Mouse (Mus musculus) midbrain, embryonic 10.5 days (tissue): ENCODE data around the gene Ston2. TPM values are rescaled to one million over a fixed set of nuclear protein-coding genes. Genes with fewer than 3 reads are reported as not detected.
A peak's percentile ranks its signal among the peaks of the same experiment; 100 is the strongest.

ENCODE experiments used
- DNase-seq: peaks from one replicate; pipeline ENCODE4 v3.0.0-alpha.2; 2017; ENCODE audit warnings: low spot score
- H3K27ac ChIP-seq: fragments of 300-500 bp; sonication (generic); replicated peaks from 2 replicates; pipeline ENCODE4 v1.5.1; 2016; ENCODE audit warnings: mild to moderate bottlenecking
- H3K27me3 ChIP-seq: fragments of 300-500 bp; sonication (generic); 2 replicates; pipeline ENCODE4 v1.6.1; 2016; ENCODE audit warnings: low read depth, mild to moderate bottlenecking; ENCODE audit not compliant: poor library complexity, severe bottlenecking
- H3K36me3 ChIP-seq: fragments of 300-500 bp; sonication (generic); 2 replicates; pipeline ENCODE4 v1.6.1; 2016; ENCODE audit warnings: mild to moderate bottlenecking, moderate library complexity
- H3K4me1 ChIP-seq: fragments of 300-500 bp; sonication (generic); 2 replicates; pipeline ENCODE4 v1.6.1; 2016
- H3K4me3 ChIP-seq: fragments of 300-500 bp; sonication (generic); 2 replicates; pipeline ENCODE4 v1.5.1; 2016; ENCODE audit warnings: mild to moderate bottlenecking, moderate library complexity
- H3K9me3 ChIP-seq: fragments of 300-500 bp; sonication (generic); replicated peaks from 2 replicates; pipeline ENCODE4 v1.6.1; 2016; ENCODE audit warnings: mild to moderate bottlenecking
- WGBS: fragments of 180-500 bp; shearing (Covaris S2); methylation state at CpG from one replicate; pipeline ENCODE4 v1.1.7; 2016; 5-methylcytosine and 5-hydroxymethylcytosine counted together
- polyA plus RNA-seq: library from polyadenylated mRNA; unstranded; fragments of >200 nt; fragmentation: Nextera tagmentation; extraction: Ambion mirVana; gene quantifications from 2 replicates; pipeline ENCODE4 v1.2.1, GENCODE M21; 2016

Ston2 gene
- polyA plus RNA-seq, 1 experiment from 2014 or later, result 9.9 TPM

DNA sequence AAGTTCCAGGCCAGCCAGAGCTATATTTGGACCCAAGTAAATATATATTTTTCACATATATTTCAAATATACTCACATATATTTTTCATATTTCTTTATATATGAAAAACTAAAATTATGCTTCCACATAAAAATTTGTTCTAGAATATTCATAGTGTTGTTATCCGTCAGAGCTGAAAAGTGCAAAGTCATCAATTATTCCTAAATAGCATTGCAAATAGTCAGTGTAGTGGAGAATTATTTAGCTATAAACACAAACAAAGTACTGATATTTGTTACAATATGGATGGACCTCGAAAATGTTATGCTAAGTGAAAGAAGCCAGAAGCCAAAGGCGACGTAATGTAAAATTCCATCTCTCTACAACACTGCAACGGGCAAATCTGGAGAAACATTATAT lies 6.8 kb downstream of the Ston2 start:
- 89% methylated on average over 5 of the region's 5 CpGs for WGBS
- DNase-seq, result no peak
- Histone ChIP-seq H3K27ac (no peak overlapping the region), H3K4me1 (peaks cover 16% of the 10 kb centered on the region), H3K9me3 (no peaks in the 10 kb centered on the region), H3K4me3 (no peak overlapping the region), H3K36me3 (no peaks in the 10 kb centered on the region), H3K27me3 (peaks cover 28% of the 10 kb centered on the region)

DNA sequence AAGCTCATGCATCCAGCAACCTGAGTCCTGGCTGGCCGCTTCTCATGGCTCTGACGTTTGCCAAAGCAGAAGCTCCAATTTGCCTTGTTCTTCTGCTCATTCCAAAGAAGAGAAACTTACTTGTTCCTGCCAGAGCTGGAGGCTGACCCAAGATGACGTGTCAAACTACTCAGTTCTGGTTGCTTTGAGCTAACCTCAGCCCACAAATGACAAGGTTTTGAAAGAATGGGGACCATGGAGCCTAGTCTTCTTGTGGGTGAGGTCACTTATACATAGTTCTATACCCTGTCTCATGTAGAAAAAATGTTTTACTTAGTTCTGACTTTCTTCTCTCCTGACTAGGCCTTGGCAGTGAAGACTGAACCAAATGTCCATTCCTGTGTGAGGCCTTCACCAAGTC lies 7.7 kb downstream of the Ston2 start:
- H3K4me1 ChIP-seq, result peaks cover 16% of the 10 kb centered on the region
- H3K9me3 ChIP-seq, result no peaks in the 10 kb centered on the region
- 79% methylated on average over 3 of the region's 3 CpGs for WGBS
- no peak overlapping the region for H3K4me3 ChIP-seq
- no peak overlapping the region for H3K27ac ChIP-seq
- no peak for DNase-seq
- H3K36me3 ChIP-seq, result no peaks in the 10 kb centered on the region
- H3K27me3 ChIP-seq, result peaks cover 28% of the 10 kb centered on the region

GRCm38 (mm10) chr12:91779004-91779365 lies 9.2 kb downstream of the Ston2 start:
- Histone ChIP-seq H3K36me3 (no peaks in the 10 kb centered on the region), H3K27ac (peak overlapping the region; percentile 89), H3K27me3 (peaks cover 28% of the 10 kb centered on the region), H3K9me3 (no peaks in the 10 kb centered on the region), H3K4me1 (peaks cover 16% of the 10 kb centered on the region), H3K4me3 (peak overlapping the region; percentile 87)
- peak; percentile 88 for DNase-seq
- under 1% methylated on average over 35 of the region's 35 CpGs for WGBS

DNA sequence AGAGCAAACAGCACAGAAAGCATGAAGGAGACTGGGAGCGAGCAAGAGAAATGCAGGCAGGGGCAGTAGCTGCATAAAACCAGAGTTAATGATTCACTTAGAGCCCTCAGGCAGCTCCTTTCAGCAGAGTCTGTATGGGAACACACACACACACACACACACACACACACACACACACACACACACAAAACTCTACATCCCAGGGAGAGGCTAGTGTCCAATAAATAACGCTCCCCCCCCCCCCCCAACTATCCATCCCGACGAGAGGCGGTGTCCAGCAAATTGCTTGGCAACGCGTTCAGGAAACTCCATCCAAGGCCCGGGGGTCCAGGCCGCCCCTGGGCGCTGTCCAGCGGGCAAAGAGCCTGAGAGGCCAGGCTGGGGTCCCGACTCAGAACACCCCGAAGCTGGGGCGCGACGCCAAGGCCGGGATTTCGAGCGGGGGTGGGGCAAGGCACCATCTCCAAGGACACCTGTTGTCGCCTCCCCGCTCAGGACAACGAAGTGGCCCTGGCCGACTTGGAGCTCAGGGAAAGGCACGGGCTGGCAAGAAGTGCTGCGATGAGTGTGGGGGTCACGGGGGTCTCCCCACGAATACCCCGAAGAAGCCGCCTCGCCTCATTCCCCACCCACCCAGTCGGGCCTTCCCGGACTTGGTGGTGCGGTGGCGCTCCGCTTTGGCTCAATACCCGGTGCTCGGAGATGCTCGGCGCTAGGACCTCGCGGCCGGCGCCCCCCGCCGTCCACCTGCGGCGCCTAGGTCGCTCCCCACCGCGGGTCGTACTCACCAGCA lies 9.8 kb downstream of the Ston2 start:
- Histone ChIP-seq H3K27me3 (peaks cover 28% of the 10 kb centered on the region), H3K36me3 (no peaks in the 10 kb centered on the region), H3K27ac (peak overlapping the region; percentile 89), H3K4me1 (peaks cover 16% of the 10 kb centered on the region), H3K9me3 (no peaks in the 10 kb centered on the region), H3K4me3 (peak overlapping the region; percentile 87)
- DNase-seq, result no peak
- WGBS, result under 1% methylated on average over 50 of the region's 51 CpGs

DNA sequence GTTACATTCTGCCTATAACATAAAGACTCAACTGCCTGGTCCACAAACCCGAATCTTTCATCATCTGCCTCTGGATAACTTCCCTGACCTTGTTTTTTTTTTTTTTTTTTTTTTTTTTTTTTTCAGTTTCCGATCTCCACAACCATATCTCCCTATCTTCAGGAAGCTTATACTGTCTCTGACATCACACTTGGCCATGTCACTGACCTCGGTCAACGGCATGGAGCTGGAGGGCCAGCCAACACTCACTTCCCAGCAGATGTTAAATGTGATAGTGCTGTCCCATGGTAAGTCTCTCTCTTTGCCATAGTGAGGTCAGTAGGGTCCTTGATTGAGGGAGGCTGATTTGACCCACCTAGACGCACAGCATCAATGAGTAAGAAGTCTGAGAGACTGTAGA lies 11.8 kb downstream of the Ston2 start:
- Histone ChIP-seq H3K36me3 (no peaks in the 10 kb centered on the region), H3K4me3 (no peak overlapping the region), H3K27ac (no peak overlapping the region), H3K27me3 (peaks cover 28% of the 10 kb centered on the region), H3K4me1 (peaks cover 16% of the 10 kb centered on the region), H3K9me3 (no peaks in the 10 kb centered on the region)
- no peak for DNase-seq
- WGBS, result 87% methylated on average over 5 of the region's 5 CpGs

- Histone ChIP-seq H3K36me3 (0 out of 2 replicates have a peak, but pooled peaks cover 6% of the 10 kb centered on the region), H3K9me3 (no peaks in the 10 kb centered on the region), H3K4me1 (peaks cover 16% of the 10 kb centered on the region), H3K27ac (no peak overlapping the region), H3K4me3 (no peak overlapping the region), H3K27me3 (peaks cover 19% of the 10 kb centered on the region)
- DNase-seq, result no peak
- 83% methylated on average over 8 of the region's 8 CpGs for WGBS
Measured at GRCm38 (mm10) chr12:91774811-91775284, 13.3 kb downstream of the Ston2 start.

- peaks cover 35% of the 10 kb centered on the region for H3K4me1 ChIP-seq
- no peaks in the 10 kb centered on the region for H3K9me3 ChIP-seq
- no peak overlapping the region for H3K27ac ChIP-seq
- no peaks in the 10 kb centered on the region for H3K27me3 ChIP-seq
- 0 out of 2 replicates have a peak, but pooled peaks cover 6% of the 10 kb centered on the region for H3K36me3 ChIP-seq
- DNase-seq, result no peak
- H3K4me3 ChIP-seq, result no peak overlapping the region
- 75% methylated on average over 2 of the region's 2 CpGs for WGBS
Measured at GRCm38 (mm10) chr12:91768871-91769270, 19.3 kb downstream of the Ston2 start.

- 81% methylated on average over 6 of the region's 6 CpGs for WGBS
- Histone ChIP-seq H3K4me3 (no peak overlapping the region), H3K27me3 (no peaks in the 10 kb centered on the region), H3K4me1 (peaks cover 35% of the 10 kb centered on the region), H3K27ac (no peak overlapping the region), H3K36me3 (0 out of 2 replicates have a peak, but pooled peaks cover 6% of the 10 kb centered on the region), H3K9me3 (no peaks in the 10 kb centered on the region)
- DNase-seq, result no peak
Measured at GRCm38 (mm10) chr12:91768176-91768575, 20.0 kb downstream of the Ston2 start.

DNA sequence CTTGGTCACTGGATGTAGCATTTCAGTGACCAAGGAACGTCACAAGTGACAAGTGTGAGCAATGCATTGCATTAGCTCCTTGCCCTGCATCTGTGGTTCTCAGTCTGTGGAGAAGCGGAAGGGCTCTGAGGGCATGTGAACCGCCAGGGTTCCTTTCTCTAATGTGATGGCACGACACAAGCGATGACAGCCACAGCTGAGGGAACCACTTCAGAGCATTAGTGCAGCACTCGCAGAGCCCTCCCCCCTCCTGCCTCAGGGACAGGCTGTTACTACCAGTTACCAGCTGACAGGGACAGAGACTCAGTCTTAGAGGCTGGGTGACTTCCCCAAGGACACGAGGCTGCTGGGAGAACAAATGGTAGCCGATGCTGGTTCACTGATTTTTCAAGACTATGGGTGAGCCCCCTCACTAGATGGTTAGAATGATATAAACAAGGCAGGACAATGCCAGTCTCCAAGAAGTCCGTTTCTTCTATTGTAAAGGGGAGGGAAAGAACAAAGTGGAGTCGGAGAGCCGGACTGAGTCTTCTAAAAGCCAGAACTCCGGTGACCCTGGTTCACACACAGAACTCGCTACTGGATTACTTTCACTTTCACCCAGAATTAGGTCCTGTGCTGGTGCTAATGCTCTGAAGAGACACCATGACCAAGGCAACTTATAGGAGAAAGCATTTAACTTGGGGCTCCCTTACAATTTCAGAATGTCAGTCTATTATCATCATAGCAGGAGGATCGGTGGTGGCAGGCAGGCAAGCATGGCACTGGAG lies 21.7 kb downstream of the Ston2 start:
- H3K36me3 ChIP-seq, result 0 out of 2 replicates have a peak, but pooled peaks cover 6% of the 10 kb centered on the region
- peak; percentile 39 for DNase-seq
- WGBS, result 55% methylated on average over 14 of the region's 14 CpGs
- H3K27me3 ChIP-seq, result no peaks in the 10 kb centered on the region
- H3K4me1 ChIP-seq, result peaks cover 39% of the 10 kb centered on the region
- peak overlapping the region; percentile 61 for H3K27ac ChIP-seq
- H3K9me3 ChIP-seq, result no peaks in the 10 kb centered on the region
- peak overlapping the region; percentile 0; the same call in 1 of the 2 replicates for H3K4me3 ChIP-seq

DNA sequence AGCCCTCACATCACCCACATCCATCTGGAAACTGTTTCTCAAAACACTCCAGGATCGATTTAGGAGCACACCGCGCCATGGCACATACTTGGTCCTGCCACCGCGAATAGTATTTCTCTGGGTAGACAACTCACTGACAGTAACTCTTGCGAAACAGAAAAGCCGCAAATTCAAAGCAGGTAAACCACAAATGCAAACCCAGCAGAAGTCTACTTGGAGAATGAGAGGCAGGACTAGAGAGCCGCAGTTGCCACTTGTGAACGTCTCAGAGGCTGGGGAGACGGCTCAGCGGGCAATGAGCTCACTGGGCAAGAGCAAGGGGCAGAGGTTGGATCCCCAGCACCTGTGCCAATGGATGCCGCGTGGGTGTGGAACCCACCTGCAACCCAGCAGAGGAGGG lies 22.7 kb downstream of the Ston2 start:
- no peak overlapping the region for H3K4me3 ChIP-seq
- no peaks in the 10 kb centered on the region for H3K27me3 ChIP-seq
- peak overlapping the region; percentile 52; the same call in 1 of the 2 replicates for H3K27ac ChIP-seq
- peaks cover 39% of the 10 kb centered on the region for H3K4me1 ChIP-seq
- 0 out of 2 replicates have a peak, but pooled peaks cover 3% of the 10 kb centered on the region for H3K36me3 ChIP-seq
- no peaks in the 10 kb centered on the region for H3K9me3 ChIP-seq
- no peak for DNase-seq
- 78% methylated on average over 13 of the region's 13 CpGs for WGBS

GRCm38 (mm10) chr12:91765054-91765453 lies 23.1 kb downstream of the Ston2 start:
- H3K4me3 ChIP-seq, result no peak overlapping the region
- no peak for DNase-seq
- H3K36me3 ChIP-seq, result no peaks in the 10 kb centered on the region
- no peak overlapping the region for H3K27ac ChIP-seq
- WGBS, result 11% methylated on average over 2 of the region's 2 CpGs
- peaks cover 39% of the 10 kb centered on the region for H3K4me1 ChIP-seq
- H3K9me3 ChIP-seq, result no peaks in the 10 kb centered on the region
- no peaks in the 10 kb centered on the region for H3K27me3 ChIP-seq

GRCm38 (mm10) chr12:91764471-91764870 lies 23.7 kb downstream of the Ston2 start:
- Histone ChIP-seq H3K4me3 (no peak overlapping the region), H3K9me3 (no peaks in the 10 kb centered on the region), H3K36me3 (no peaks in the 10 kb centered on the region), H3K27me3 (no peaks in the 10 kb centered on the region), H3K27ac (0 out of 2 replicates have a peak overlapping the region, but pooled peaks have one; percentile 42), H3K4me1 (peaks cover 37% of the 10 kb centered on the region)
- DNase-seq, result no peak
- WGBS, result 77% methylated on average over 2 of the region's 2 CpGs

- Histone ChIP-seq H3K36me3 (no peaks in the 10 kb centered on the region), H3K4me3 (no peak overlapping the region), H3K27ac (no peak overlapping the region), H3K4me1 (peaks cover 18% of the 10 kb centered on the region), H3K27me3 (no peaks in the 10 kb centered on the region), H3K9me3 (no peaks in the 10 kb centered on the region)
- WGBS, result 89% methylated on average over 3 of the region's 3 CpGs
- DNase-seq, result no peak
Measured at GRCm38 (mm10) chr12:91759836-91760235, 28.4 kb downstream of the Ston2 start.
